Mouse (Mus musculus): Measurements from ENCODE around the gene Fzd2. TPM values are rescaled to one million over a fixed set of nuclear protein-coding genes. Genes with fewer than 3 reads are reported as not detected.

The Fzd2 gene
- total RNA-seq, 2 experiments from 2014 or later, result 10.6 to 11.1 TPM

GRCm38 (mm10) chr11:102647885-102648284, 43.7 kb downstream of the Fzd2 start:
- intact Hi-C loops (cut with DNase I), result no loop called here
- no peak for DNase-seq (ENCODE audit: low spot score in 2 of 2)

GRCm38 (mm10) chr11:102651381-102651780, 47.2 kb downstream of the Fzd2 start:
- intact Hi-C loops (cut with DNase I), result loop anchor here (2.0 to 5.0 kb wide), 3 partner anchors 79 to 204 kb away; partner anchors contain the start of gene Fam171a2

GRCm38 (mm10) chr11:102652844-102653243, 48.6 kb downstream of the Fzd2 start:
- intact Hi-C loops (cut with DNase I), result loop anchor here (5.0 kb wide), 2 partner anchors 166 to 206 kb away; partner anchors contain the start of gene Fam171a2
- DNase-seq (ENCODE audit: low spot score in 2 of 2), result no peak

More at GRCm38 (mm10) chr11:102651381-102651780, 47.2 kb downstream of the Fzd2 start:
- DNase-seq (ENCODE audit: low spot score in 2 of 2), result peak; percentile 67 to 83

GRCm38 (mm10) chr11:102655888-102656287, 51.7 kb downstream of the Fzd2 start:
- peak; percentile 19 to 55 for DNase-seq (ENCODE audit: low spot score in 2 of 2)
- intact Hi-C loops (cut with DNase I), result no loop called here

GRCm38 (mm10) chr11:102656326-102656926, 52.2 kb downstream of the Fzd2 start:
- intact Hi-C loops (cut with DNase I), result no loop called here
- DNase-seq (ENCODE audit: low spot score in 2 of 2), result peak in 1 of 2 experiments; percentile 22

GRCm38 (mm10) chr11:102656931-102657330, 52.7 kb downstream of the Fzd2 start:
- no peak for DNase-seq (ENCODE audit: low spot score in 2 of 2)
- intact Hi-C loops (cut with DNase I), result no loop called here

Other genes with a start within 250 kb of the Fzd2 start
- 1 to 10 TPM; 1.2 to 1.3 TPM for gene Slc4a1, start 238.2 kb upstream of the Fzd2 start, total RNA-seq (2021)
- gene Rundc3a, start 211.0 kb upstream of the Fzd2 start, total RNA-seq (2021), result 100 to 1,000 TPM; 399 to 416 TPM
- 10 to 100 TPM; 71.0 to 71.3 TPM for gene Slc25a39, start 196.4 kb upstream of the Fzd2 start, total RNA-seq (2021)
- 10 to 100 TPM; 74.3 to 78.5 TPM for gene Grn, start 174.1 kb upstream of the Fzd2 start, total RNA-seq (2021)
- gene Fam171a2, start 156.7 kb upstream of the Fzd2 start, total RNA-seq (2021), result 100 to 1,000 TPM in 1 of 2 experiments, 10 to 100 TPM in 1; 97.3 to 111 TPM
- 1 to 10 TPM; 2.0 to 3.6 TPM for gene Itga2b, start 134.3 kb upstream of the Fzd2 start, total RNA-seq (2021)
- gene Gpatch8, start 48.0 kb upstream of the Fzd2 start, total RNA-seq (2021), result 10 to 100 TPM; 52.1 to 62.1 TPM
- gene Gm11627, start 24.9 kb upstream of the Fzd2 start, total RNA-seq (2021), result 1 to 10 TPM; 3.5 to 9.8 TPM
- gene Meioc, start 59.3 kb downstream of the Fzd2 start, total RNA-seq (2021), result not detected
- 10 to 100 TPM; 24.0 to 30.1 TPM for gene Ccdc43, start 93.4 kb downstream of the Fzd2 start, total RNA-seq (2021)
- gene Adam11, start 157.0 kb downstream of the Fzd2 start, total RNA-seq (2021), result 100 to 1,000 TPM; 117 to 129 TPM
- gene Gjc1, start 215.3 kb downstream of the Fzd2 start, total RNA-seq (2021), result 10 to 100 TPM; 12.9 to 13.0 TPM
- 1 to 10 TPM; 8.2 to 9.3 TPM for gene Higd1b, start 231.5 kb downstream of the Fzd2 start, total RNA-seq (2021)